ENCODE assay signal across 8 mouse cellular contexts in genomic region chr3:84038981-84039645, GRCm38 (mm10). TPM values are rescaled to one million over a fixed set of nuclear protein-coding genes. Genes with fewer than 3 reads are reported as not detected.
A peak's percentile ranks its signal among the peaks of the same experiment; 100 is the strongest.
DNase-seq lines count a peak whose midpoint lies in the region; ATAC-seq and TF ChIP-seq lines count a peak whose summit lies in the region.

No protein-coding gene starts in this region.

- DNase-seq in layer of hippocampus, adult 2 months (ENCODE audit: low spot score in 2 of 2), result peak in 1 of 2 experiments; percentile 11
- DNase-seq in layer of hippocampus, adult 9-10 months (ENCODE audit: low spot score), result no peak
- peak; percentile 62 for DNase-seq in cerebellum, adult 9-11 months
- peak; percentile 31 to 34 for DNase-seq in frontal cortex, postnatal 10 days (ENCODE audit: low spot score in 2 of 2)
- DNase-seq in hindbrain, embryonic 14.5 days (ENCODE audit: low spot score), result peak; percentile 57
- DNase-seq in left cerebral cortex, postnatal 36 days (ENCODE audit: low spot score in 2 of 2), result peak; percentile 28 to 36
- peak; percentile 26 for DNase-seq in right cerebral cortex, postnatal 14 days

- H3K27me3 ChIP-seq in hindbrain, embryonic 14.5 days (ENCODE audit: control insufficient read depth, insufficient read depth, low read length), result no peaks in the 10 kb centered on the region

- no peaks in the 10 kb centered on the region; the same call in 1 of the 2 replicates for H3K36me3 ChIP-seq in hindbrain, embryonic 14.5 days (replicated peaks; ENCODE audit: control insufficient read depth, insufficient read depth)

- TF ChIP-seq CTCF in layer of hippocampus, adult 2 months (conservative IDR thresholded peaks at IDR 0.05), result no peak

- intact Hi-C loops in left cerebral cortex, postnatal 36 days (cut with DNase I), result loop anchor here (5.0 kb wide), 3 partner anchors 42 to 122 kb away; partner anchors contain the start of gene Mnd1

- H3K27ac ChIP-seq in layer of hippocampus, adult 2 months, result peak overlapping the region; percentile 92
- peak overlapping the region; percentile 96 for H3K27ac ChIP-seq in hindbrain, embryonic 14.5 days

- peak; percentile 7 for ATAC-seq in hindbrain, embryonic 14.5 days (ENCODE audit: low FRiP score)
- ATAC-seq in megakaryocyte progenitor cell, adult 5-6 weeks (replicated peaks; ENCODE audit: poor library complexity), result peak; percentile 17

- no peaks in the 10 kb centered on the region for H3K9me3 ChIP-seq in hindbrain, embryonic 14.5 days (ENCODE audit: control insufficient read depth, low read length)

- H3K4me1 ChIP-seq in hindbrain, embryonic 14.5 days (replicated peaks; ENCODE audit: control insufficient read depth, insufficient read depth, low read length), result peaks cover 47% of the 10 kb centered on the region

- peak overlapping the region; percentile 99 for H3K4me2 ChIP-seq in hindbrain, embryonic 14.5 days (replicated peaks)

- under 1% methylated on average over 42 of the region's 42 CpGs for WGBS in hindbrain, embryonic 14.5 days

- peak overlapping the region; percentile 98 for H3K9ac ChIP-seq in hindbrain, embryonic 14.5 days

- peak overlapping the region; percentile 96 for H3K4me3 ChIP-seq in layer of hippocampus, adult 2 months
- peak overlapping the region; percentile 93 for H3K4me3 ChIP-seq in hindbrain, embryonic 14.5 days (replicated peaks; ENCODE audit: low read length)

RNA-seq across cellular contexts. Expression of gene Tmem131l, which starts 0.9 kb away (rescaled TPM):
- total RNA-seq in layer of hippocampus, adult 2 months (2021), result 10 to 100 TPM; 27.4 to 36.5 TPM
- polyA plus RNA-seq in hindbrain, embryonic 14.5 days (2014; fragmentation: Nextera tagmentation; extraction: Ambion mirVana), result 51.2 and 57.5 TPM in 2 replicates
- 10 to 100 TPM; 17.7 to 28.0 TPM for total RNA-seq in left cerebral cortex, postnatal 36 days (2021)
- total RNA-seq in megakaryocyte progenitor cell, adult 5-6 weeks (2015), result 61.4 and 62.0 TPM in 2 replicates
- 28.3 and 34.7 TPM in 2 replicates for total RNA-seq in megakaryocyte progenitor cell, adult 5-6 weeks (2017)
